Mouse (Mus musculus) myocyte (in vitro differentiated cells): Measurements from ENCODE around the gene Simc1.

Experiments
- MAX ChIP-seq: IDR thresholded peaks from one replicate; pipeline ENCODE4 v1.6.1; 2011; ENCODE audit warnings: low read depth, mild to moderate bottlenecking, control low read depth
- POLR2A ChIP-seq: IDR thresholded peaks from one replicate; pipeline ENCODE4 v1.6.1; 2011; ENCODE audit warnings: low read depth, mild to moderate bottlenecking, control low read depth, moderate library complexity; ENCODE audit not compliant: insufficient read length
- TCF12 ChIP-seq: IDR thresholded peaks from one replicate; pipeline ENCODE4 v1.6.1; 2011; ENCODE audit warnings: mild to moderate bottlenecking, control low read depth; ENCODE audit not compliant: poor library complexity, insufficient read depth, severe bottlenecking

DNA sequence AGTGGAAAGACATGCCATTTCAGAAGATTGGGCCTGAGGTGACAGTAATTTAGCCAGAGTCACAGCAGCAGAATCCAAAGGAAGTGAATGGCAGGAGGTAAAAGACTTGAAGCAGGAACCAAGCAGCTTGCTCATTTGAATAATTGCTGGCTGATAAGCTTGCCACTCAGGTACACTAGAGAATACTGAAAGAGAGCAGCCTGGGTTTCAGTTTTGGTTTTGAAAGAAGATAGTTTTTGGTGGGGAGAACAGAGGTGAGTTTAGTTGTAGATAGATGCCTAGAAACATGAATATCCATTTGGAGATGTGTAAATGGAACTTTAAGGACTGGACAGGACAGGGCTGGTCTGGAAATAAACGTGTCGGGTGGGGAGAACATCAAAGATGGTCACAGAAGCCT lies 2.2 kb upstream of the Simc1 start:
- TF ChIP-seq POLR2A (no peak), MAX (no peak), TCF12 (no peak)
